Comparison of ENCODE assay signal across 8 mouse cellular contexts in genomic region chr6:99439214-99439877, GRCm38 (mm10).
DNase-seq lines count a peak whose midpoint lies in the region; ATAC-seq and TF ChIP-seq lines count a peak whose summit lies in the region.
"Had no signal": no experiment of that assay in that cellular context is flagged by ENCODE, and none has a peak within 500 bp of the region (broad histone marks: within the 10 kb centered on the region; RNA-seq: fewer than 3 reads in every experiment).

No protein-coding gene starts in this region.

- peaks cover 0 to 7% of the 10 kb centered on the region in 2 experiments; a peak in 3 of 4 replicates for H3K4me1 ChIP-seq in ES-E14 (ENCODE audit: control insufficient read depth in 2 of 2, insufficient read depth in 2 of 2, low read length in 2 of 2, poor library complexity in 1 of 2)
- H3K4me1 ChIP-seq in heart, embryonic 13.5 days: peaks cover 46% of the 10 kb centered on the region

- H3K36me3 ChIP-seq in ES-E14 (ENCODE audit: control insufficient read depth, insufficient read depth, low read length, poor library complexity, severe bottlenecking): no peaks in the 10 kb centered on the region
- H3K36me3 ChIP-seq in heart, embryonic 13.5 days: peaks cover 10% of the 10 kb centered on the region

- ATAC-seq in Patski: peak; percentile 8
- no peak for ATAC-seq in heart, embryonic 13.5 days (ENCODE audit: extremely low read depth, insufficient number of reproducible peaks, low FRiP score, low TSS enrichment)
- no peak for ATAC-seq in granulocyte monocyte progenitor cell, adult 5-6 weeks (replicated peaks; ENCODE audit: poor library complexity, severe bottlenecking)

- POLR2A ChIA-PET in Patski (lab: Charles Lee): interaction anchor here (0.8 to 1.6 kb wide), 4 partner anchors 26 to 82 kb away, joined by 3 to 7 read pairs (median 4); no protein-coding TSS in a partner anchor

- H3K9ac ChIP-seq in ES-E14 (ENCODE audit: insufficient read depth, low read depth, low read length, poor library complexity, severe bottlenecking): no peak overlapping the region
- peak overlapping the region; percentile 68 for H3K9ac ChIP-seq in heart, embryonic 13.5 days
- H3K9ac ChIP-seq: liver, embryonic 13.5 days had no signal

- peak overlapping the region; percentile 52 for H3K4me2 ChIP-seq in heart, embryonic 13.5 days
- H3K4me2 ChIP-seq: liver, embryonic 13.5 days had no signal

- no peak for TF ChIP-seq CTCF in Patski (IDR thresholded peaks at IDR 0.05)

- no peaks in the 10 kb centered on the region for H3K27me3 ChIP-seq in Patski
- no peaks in the 10 kb centered on the region for H3K27me3 ChIP-seq in heart, embryonic 13.5 days (replicated peaks)
- H3K27me3 ChIP-seq: liver, embryonic 13.5 days had no signal

- H3K9me3 ChIP-seq in ES-E14 (ENCODE audit: control insufficient read depth, insufficient read depth, low read depth, low read length): no peaks in the 10 kb centered on the region
- H3K9me3 ChIP-seq in heart, embryonic 13.5 days: no peaks in the 10 kb centered on the region
- H3K9me3 ChIP-seq: liver, embryonic 13.5 days had no signal

- in situ Hi-C loops in ES-E14 (cut with MboI; ENCODE audit: low sequenced_read_pairs in 2 of 2, unreplicated experiment in 2 of 2) (no loop called here), Patski (cut with MboI; ENCODE audit: low pct_unique_long_range_greater_than_20kb) (no loop called here)

- no peak overlapping the region for H3K4me3 ChIP-seq in ES-E14 (ENCODE audit: insufficient read depth in 1 of 2, low read depth in 1 of 2, low read length in 2 of 2, poor library complexity in 1 of 2, severe bottlenecking in 1 of 2)
- 0 out of 2 replicates have a peak overlapping the region, but pooled peaks have one; percentile 0 for H3K4me3 ChIP-seq in heart, embryonic 13.5 days
- H3K4me3 ChIP-seq: liver, embryonic 13.5 days had no signal

- CTCF ChIA-PET in Patski (lab: Charles Lee): interaction anchor here (1.2 to 1.8 kb wide), 4 partner anchors 9 to 82 kb away, joined by 3 to 4 read pairs (median 4); no protein-coding TSS in a partner anchor

- 0 out of 2 replicates have a peak overlapping the region, but pooled peaks have one; percentile 35 for H3K27ac ChIP-seq in ES-E14 (ENCODE audit: insufficient read depth, low read depth, low read length, poor library complexity, severe bottlenecking)
- peak overlapping the region; percentile 74 for H3K27ac ChIP-seq in heart, embryonic 13.5 days (replicated peaks)
- H3K27ac ChIP-seq: liver, embryonic 13.5 days had no signal

- no peak for DNase-seq in ES-E14 (ENCODE audit: low read depth, low spot score)
- DNase-seq in Patski (ENCODE audit: low read depth, low spot score): no peak
- peak; percentile 55 for DNase-seq in kidney, postnatal 14 days
- DNase-seq in ovary, postnatal 10 days (ENCODE audit: low spot score): peak; percentile 19
- DNase-seq in adrenal gland, adult 8-10 months: no peak
- DNase-seq: liver, embryonic 13.5 days had no signal

- 31% methylated on average over 9 of the region's 9 CpGs for WGBS in heart, embryonic 13.5 days

TF ChIP-seq in ES-E14, 5 proteins besides CTCF, POLR2A, EP300 and RAD21:
- TF ChIP-seq HCFC1 (IDR thresholded peaks at IDR 0.05; ENCODE audit: borderline replicate concordance, insufficient read depth, low read length): no peak
- no peak for TF ChIP-seq ZNF384 (IDR thresholded peaks at IDR 0.05; ENCODE audit: low read depth, low read length)
- no peak for TF ChIP-seq MAFK (IDR thresholded peaks at IDR 0.05; ENCODE audit: insufficient read depth, low read depth, low read length)
- no peak for TF ChIP-seq ZC3H11A (IDR thresholded peaks at IDR 0.05; ENCODE audit: borderline replicate concordance, low read depth, low read length)
- TF ChIP-seq CHD2 (IDR thresholded peaks at IDR 0.05; ENCODE audit: low read depth, low read length): no peak

Comparison
In these comparisons a context has a peak if more than half of its experiments do, and no peak if none do; other contexts are left out.
1. DNase-seq: peak in kidney, postnatal 14 days (single experiment) and ovary, postnatal 10 days (single experiment); none in ES-E14 (single experiment), Patski (single experiment) and adrenal gland, adult 8-10 months (single experiment).